Mouse (Mus musculus): ENCODE results near the gene Ano5.

Ano5 gene

GRCm38 (mm10) chr7:51510671-51511651, at the start of gene Ano5:
Gene Ano5 (plus strand): TSS chr7:51511029.
- DNase-seq = peak; percentile 78

DNA sequence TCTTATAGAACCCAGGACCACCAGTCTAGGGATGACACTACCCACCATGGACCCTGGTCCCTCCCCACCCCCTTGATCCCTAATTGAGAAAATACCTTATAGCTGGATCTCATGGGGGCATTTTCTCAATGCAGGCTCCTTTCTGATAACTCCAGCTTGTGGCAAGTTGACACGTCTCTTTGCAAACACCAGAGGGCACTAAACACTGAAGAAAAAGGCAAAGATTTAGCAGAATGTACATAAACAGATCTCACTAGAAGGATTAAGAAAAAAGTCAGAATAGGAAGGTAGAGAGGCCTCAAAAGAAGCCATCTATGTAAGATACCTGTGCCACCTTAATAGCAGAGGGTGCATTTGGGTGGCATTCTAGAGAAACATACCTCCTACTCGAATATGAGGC, 11.4 kb upstream of the Ano5 start:
- no peak for DNase-seq

- DNase-seq = no peak
Measured at GRCm38 (mm10) chr7:51503940-51504339, 6.9 kb upstream of the Ano5 start.

- peak in 1 of 2 experiments; percentile 2 for DNase-seq
Measured at GRCm38 (mm10) chr7:51510147-51510546, 682 bp upstream of the Ano5 start.

GRCm38 (mm10) chr7:51539344-51539743, 28.5 kb downstream of the Ano5 start:
- DNase-seq = no peak

GRCm38 (mm10) chr7:51540736-51541135, 29.9 kb downstream of the Ano5 start:
- peak; percentile 45 to 47 for DNase-seq

DNA sequence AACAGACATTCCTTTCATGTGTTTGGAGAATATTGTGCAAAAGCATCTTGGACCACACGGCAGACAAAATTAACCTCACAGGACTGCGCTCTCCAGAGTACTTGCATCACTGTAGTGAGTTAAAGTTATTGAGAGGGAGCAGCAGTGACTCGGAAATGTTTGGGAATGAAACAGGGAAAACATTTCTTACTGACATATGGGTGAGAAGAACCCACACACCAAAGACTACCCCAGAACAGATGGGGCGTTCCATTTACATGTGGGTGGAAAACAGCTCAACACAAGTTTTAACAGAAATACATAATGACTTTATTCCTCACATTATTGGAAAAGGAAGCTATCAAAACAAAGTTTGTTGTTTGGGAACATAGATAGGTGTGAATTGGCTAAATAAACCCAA, 89.2 kb downstream of the Ano5 start:
- no peak for DNase-seq

DNA sequence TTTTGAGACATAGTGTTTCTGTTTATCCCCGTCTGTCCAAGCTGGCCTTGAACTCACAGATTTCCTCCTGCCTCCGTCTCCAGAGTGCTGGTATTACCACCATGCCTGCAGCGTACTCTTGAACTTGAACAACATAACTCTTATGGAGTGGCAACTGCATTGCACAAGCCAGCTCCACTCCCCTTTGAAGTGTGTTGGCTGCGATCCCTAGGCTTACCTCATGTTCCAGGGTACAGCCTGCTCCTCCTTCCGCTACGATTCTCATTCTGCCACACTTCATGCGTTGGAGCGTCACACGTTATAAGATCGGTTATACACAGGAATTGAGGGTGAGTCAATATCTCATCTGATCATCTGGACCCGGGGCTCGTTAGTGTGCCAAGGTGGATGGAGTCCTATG, 92.9 kb downstream of the Ano5 start:
- no peak for DNase-seq

DNA sequence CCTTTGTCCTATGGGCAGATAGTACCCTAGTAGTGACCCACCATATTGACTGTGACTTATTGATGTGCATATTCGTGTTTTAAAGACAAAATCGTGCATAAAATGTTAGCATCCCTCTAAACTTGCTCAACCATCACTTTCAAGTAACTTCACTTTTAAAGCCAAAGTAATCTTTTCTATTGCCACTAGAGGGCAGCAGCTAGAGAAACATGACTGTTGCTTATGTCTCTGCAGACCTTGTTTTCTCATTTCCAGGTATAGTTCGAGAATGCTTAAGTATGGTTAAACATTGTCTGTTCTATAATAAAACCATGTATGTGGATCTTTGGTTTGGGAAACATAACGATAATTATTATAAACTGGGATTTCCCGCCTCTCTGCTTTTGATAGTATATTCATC, 103.6 kb downstream of the Ano5 start:
- DNase-seq = no peak

DNA sequence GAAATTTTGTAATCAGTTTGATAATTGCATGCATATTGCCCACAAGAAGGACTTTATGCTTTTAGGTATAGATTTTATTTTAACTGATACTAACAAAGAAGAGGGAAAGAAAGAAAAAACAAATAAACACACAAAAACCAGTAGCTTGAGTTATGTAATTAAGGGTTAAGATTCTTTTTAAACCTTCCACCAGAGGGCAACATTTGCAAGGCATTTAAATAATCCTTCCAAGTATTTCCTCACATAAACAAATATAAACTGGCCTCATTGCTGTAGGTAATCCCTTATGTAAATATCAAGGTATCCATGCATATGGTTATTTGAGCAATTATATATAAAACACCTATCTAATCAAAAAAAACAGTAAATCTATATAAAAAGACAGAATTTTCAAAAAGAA, 107.1 kb downstream of the Ano5 start:
- DNase-seq = no peak

DNA sequence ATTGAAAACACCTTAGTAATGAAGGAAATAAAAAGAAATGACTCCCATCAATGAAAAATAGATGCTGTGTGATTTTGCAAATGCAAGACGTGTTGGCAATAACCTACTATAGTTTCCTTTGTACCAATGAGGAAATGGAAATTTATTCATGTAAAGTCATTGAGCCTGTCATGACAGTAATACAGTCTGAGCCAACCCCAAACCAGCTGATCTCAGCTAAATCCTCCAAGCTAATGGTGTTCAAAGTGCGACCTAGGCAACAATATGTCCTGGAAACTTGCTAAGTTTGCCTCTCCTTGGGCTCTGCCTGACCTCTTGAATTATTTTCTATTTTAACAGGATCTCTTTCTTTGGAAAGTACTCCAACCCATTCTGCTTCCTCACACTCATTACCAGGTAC, 107.6 kb downstream of the Ano5 start:
- DNase-seq = no peak

- no peak for DNase-seq
Measured at GRCm38 (mm10) chr7:51619977-51620376, 109.1 kb downstream of the Ano5 start.

DNA sequence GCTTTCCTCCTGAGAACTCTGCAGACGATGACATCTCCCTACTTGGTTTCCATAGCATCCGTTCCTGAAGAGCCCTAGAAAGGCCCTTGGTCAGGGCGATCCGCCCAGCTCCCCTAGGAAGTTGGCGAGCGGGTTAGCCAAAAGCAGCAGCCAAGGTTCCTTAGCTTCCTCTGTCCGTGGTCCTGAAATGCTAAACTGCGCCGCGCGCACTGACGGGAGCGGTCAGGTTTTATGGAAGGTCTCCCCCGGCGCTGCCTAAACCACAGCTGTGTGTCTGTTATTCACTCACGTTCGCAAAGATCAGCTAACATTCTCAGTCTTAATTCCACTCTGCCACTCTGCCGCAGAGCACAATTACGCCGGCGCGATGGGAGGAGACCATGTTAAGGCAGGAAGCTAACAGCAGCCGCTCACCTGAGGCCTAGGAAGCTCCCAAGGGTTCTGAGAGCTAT, 110.9 kb downstream of the Ano5 start, which contains the start of gene Slc17a6:
Gene Slc17a6 (plus strand): TSS at position 313 of the 452 bp plus-strand sequence.
- peak; percentile 36 to 57 for DNase-seq

DNA sequence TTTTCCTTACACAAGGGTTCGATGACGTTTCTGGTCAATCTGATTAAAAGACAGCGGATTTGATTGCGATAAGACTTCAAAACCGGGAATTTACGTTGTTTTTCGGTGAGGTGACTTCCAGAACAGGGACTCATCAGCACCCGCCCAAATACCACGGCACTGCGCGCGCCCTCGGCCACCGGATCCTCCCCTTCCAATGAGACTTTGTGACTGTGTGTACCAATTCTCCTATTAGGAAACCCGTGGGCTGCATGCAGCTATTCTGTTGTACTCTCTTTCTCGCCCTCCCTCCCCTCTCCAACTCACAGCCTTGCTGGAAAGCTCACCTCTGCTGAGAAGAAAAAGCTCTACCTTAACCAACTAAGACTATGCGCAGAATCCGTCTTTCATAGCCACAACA, 111.4 kb downstream of the Ano5 start:
- DNase-seq = no peak

- DNase-seq = no peak
Measured at GRCm38 (mm10) chr7:51622666-51623065, 111.8 kb downstream of the Ano5 start.

GRCm38 (mm10) chr7:51624336-51624897, 113.6 kb downstream of the Ano5 start:
- DNase-seq = no peak

DNA sequence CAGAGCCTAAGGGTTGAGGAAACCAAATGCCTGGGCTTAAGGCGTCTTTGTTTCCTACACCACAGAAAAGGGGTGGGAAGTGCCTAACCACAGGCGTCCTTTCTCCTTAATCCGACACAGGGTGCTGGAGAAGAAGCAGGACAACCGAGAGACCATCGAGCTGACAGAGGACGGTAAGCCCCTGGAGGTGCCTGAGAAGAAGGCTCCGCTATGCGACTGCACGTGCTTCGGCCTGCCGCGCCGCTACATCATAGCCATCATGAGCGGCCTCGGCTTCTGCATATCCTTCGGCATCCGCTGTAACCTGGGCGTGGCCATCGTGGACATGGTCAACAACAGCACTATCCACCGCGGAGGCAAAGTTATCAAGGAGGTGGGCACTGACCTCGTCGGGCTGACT, 114.3 kb downstream of the Ano5 start:
- DNase-seq = no peak

DNA sequence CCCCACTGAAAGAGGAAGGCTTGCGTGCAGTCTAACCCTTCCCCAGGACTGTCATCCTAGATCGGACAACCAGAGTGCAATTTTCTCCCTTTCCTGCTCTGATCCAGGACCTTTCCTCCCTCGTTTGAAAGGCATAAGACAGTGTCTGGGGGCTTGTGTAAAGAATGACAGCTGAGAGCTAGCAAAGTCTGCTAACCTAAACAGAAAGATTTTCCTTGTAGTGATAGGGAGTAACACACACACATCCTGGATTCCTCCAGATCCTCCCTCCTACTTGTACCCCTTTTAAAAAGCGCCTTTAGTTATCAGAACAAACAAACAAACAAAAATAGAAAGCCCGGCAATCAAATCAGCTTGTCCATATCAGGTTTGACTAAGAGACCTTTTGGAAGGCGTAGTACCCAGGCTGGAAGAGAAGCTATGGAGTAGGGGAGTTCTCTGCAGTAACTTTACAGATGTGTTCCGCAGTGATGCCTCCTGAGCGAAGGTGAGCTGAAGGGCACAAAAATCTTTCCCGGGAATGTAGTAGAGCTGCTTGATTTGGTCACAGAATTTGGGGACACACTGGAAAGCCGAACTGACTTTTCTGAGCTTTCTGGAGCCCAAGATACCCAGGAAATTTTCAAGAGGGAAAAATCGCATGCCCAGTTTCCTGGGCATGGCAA, 114.9 kb downstream of the Ano5 start:
- DNase-seq = no peak

DNA sequence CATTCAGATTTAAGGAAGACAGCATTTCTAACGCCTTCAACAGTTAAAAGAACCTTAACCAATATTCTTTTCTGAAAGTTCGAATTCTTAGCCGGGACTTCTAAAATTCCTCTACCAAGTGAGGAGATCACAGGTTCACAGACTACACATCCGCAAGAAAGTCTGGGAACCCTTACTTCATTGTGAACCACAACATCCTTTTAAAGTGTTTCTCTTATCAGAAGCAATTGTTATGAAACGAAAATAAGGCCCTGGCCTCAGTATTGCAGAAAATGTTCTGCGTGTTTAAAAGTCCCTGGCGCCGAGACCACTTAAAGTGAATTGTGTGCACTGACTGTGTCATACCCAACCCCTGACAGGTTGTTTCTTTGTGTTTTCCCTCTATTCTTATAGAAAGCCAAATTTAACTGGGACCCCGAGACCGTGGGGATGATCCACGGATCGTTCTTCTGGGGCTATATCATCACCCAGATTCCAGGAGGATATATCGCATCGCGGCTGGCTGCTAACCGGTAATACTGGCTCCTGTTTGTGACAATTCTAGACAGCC, 115.7 kb downstream of the Ano5 start:
- no peak for DNase-seq

DNA sequence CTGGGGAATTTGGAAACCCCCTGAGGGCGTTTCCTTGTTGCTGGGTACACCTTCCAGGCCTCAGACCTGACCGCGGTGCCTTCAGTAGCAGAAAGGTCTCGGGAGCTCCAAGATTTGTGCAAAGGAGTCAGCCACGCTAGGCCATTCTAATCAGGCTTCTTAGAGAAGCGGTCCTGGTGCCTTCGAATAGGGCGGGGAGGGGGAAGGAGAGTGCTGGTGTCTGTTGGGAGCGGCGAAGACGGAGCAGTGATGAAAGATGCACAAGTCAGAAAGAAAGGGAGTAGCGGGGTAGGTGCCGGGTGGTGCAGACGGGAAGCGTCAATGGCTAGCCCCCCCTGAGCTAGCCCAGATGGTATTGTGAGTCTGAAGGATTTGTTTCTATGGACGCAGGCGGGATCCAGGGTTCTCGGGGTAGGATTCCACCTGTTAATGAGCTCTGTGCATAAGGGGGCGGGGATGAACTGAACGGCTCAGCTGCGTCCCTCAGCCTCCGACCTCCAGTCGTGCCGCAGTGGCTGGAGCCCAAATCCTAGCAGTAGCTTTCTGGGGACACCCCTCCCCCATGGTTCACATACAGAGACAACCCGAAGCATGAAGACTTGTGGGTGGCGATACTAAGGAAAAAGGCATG, 116.3 kb downstream of the Ano5 start:
- DNase-seq = no peak

DNA sequence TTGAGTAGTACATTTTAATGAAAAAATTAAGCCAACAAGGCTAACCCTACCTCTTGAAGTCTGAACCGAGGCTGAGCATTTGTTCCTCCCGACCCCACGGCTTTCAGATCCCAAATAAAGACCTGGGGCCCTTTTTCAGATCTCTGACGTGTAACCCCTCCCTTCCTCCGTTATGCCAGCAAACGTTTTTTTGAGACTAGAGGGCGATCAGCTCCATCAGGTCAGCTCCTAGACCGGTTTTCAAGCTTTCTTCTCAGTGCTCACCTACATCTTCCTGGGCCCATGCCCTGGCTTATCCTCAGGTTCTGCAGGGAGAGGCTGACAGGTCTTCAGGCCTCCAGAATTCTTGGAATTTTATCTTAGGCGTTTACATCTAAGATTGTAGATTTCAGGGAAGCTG, 116.8 kb downstream of the Ano5 start:
- DNase-seq = no peak

DNA sequence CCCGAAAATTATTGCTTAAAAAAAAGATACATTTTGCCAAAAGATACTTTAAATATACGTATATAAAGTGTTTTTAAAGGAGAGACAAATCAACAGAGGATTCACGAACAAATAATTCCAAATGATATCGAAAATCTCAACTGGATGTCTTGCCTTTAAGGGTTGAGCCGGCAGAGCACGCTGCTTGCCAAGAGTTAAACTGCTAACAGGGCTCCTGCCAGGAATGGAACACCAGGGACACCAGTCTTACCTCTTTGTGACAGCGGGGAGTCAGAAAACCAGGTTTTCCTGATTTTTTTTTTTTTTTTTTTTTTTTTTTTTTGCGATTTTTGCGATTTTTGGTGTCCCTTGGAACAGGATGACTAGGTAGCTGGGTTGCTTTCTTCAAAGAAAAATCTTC, 117.5 kb downstream of the Ano5 start:
- DNase-seq = no peak

GRCm38 (mm10) chr7:51629206-51629605, 118.4 kb downstream of the Ano5 start:
- no peak for DNase-seq
